Mouse (Mus musculus) liver, embryonic 16.5 days (tissue): Measurements from ENCODE around the gene Scaf1. TPM values are rescaled to one million over a fixed set of nuclear protein-coding genes. Genes with fewer than 3 reads are reported as not detected.
A peak's percentile ranks its signal among the peaks of the same experiment; 100 is the strongest.

ENCODE experiments used
- ATAC-seq: fragments of 200-750 bp; cut with Nextera tagmentation; 2 replicates; pipeline ENCODE4 v1.8.0; 2017; ENCODE audit warnings: low read depth, mild to moderate bottlenecking, moderate number of reproducible peaks, moderate library complexity
- H3K27ac ChIP-seq: fragments of 300-500 bp; sonication (generic); 2 replicates; pipeline ENCODE4 v1.5.1; 2014; ENCODE audit warnings: mild to moderate bottlenecking, low read length
- H3K27me3 ChIP-seq: fragments of 300-500 bp; sonication (generic); 2 replicates; pipeline ENCODE4 v1.6.1; 2014; ENCODE audit warnings: low read depth, low read length, mixed read lengths; ENCODE audit not compliant: control insufficient read depth, insufficient read depth
- H3K36me3 ChIP-seq: fragments of 300-500 bp; sonication (generic); 2 replicates; pipeline ENCODE4 v1.6.1; 2014; ENCODE audit warnings: mild to moderate bottlenecking; ENCODE audit not compliant: control insufficient read depth, insufficient read depth
- H3K4me1 ChIP-seq: fragments of 300-500 bp; sonication (generic); 2 replicates; pipeline ENCODE4 v1.6.1; 2014; ENCODE audit warnings: low read depth, low read length, mixed read lengths; ENCODE audit not compliant: control insufficient read depth
- H3K4me2 ChIP-seq: fragments of 300-500 bp; sonication (generic); 2 replicates; pipeline ENCODE4 v1.6.1; 2014; ENCODE audit warnings: low read depth, low read length, mixed read lengths
- H3K4me3 ChIP-seq: fragments of 300-500 bp; sonication (generic); 2 replicates; pipeline ENCODE4 v1.5.1; 2014; ENCODE audit warnings: low read depth, mild to moderate bottlenecking, low read length
- H3K9ac ChIP-seq: fragments of 300-500 bp; sonication (generic); 2 replicates; pipeline ENCODE4 v1.6.1; 2014; ENCODE audit warnings: low read depth, low read length
- H3K9me3 ChIP-seq: fragments of 300-500 bp; sonication (generic); replicated peaks from 2 replicates; pipeline ENCODE4 v1.6.1; 2016; ENCODE audit warnings: low read length; ENCODE audit not compliant: control insufficient read depth
- WGBS: fragments of 180-500 bp; shearing (Covaris S2); extraction: QIAGEN DNeasy Blood & Tissue Kit; methylation state at CpG from one replicate; pipeline ENCODE4 v1.1.7; 2014; ENCODE audit not compliant: insufficient replicate concordance; 5-methylcytosine and 5-hydroxymethylcytosine counted together
- polyA plus RNA-seq: library from polyadenylated mRNA; unstranded; fragments of >200 nt; fragmentation: Nextera tagmentation; extraction: Ambion mirVana; gene quantifications from 2 replicates; pipeline ENCODE4 v1.2.1, GENCODE M21; 2015

Scaf1 gene
- polyA plus RNA-seq, 1 experiment from 2014 or later, result 9.9 TPM

GRCm38 (mm10) chr7:45019031-45019571 is 2.9 kb upstream of the Scaf1 start:
- no peak overlapping the region for H3K4me3 ChIP-seq
- H3K36me3 ChIP-seq, result no peaks in the 10 kb centered on the region
- no peaks in the 10 kb centered on the region for H3K9me3 ChIP-seq
- H3K9ac ChIP-seq, result no peak overlapping the region
- WGBS, result 25% methylated on average over 8 of the region's 8 CpGs
- H3K27me3 ChIP-seq, result peaks cover 3% of the 10 kb centered on the region; the same call in 1 of the 2 replicates
- no peak for ATAC-seq
- no peak overlapping the region for H3K27ac ChIP-seq
- H3K4me1 ChIP-seq, result peaks cover 33% of the 10 kb centered on the region
- H3K4me2 ChIP-seq, result no peak overlapping the region

GRCm38 (mm10) chr7:45017242-45018061 is 1.3 kb upstream of the Scaf1 start, which contains the start of gene Rras:
Rras (plus strand) TSS chr7:45017961.
- peaks cover 3% of the 10 kb centered on the region for H3K36me3 ChIP-seq
- H3K9ac ChIP-seq, result peak within 1 kb of the TSS; percentile 99
- WGBS, result under 1% methylated on average over 32 of the region's 36 CpGs
- H3K4me2 ChIP-seq, result peak within 1 kb of the TSS; percentile 100
- peaks cover 3% of the 10 kb centered on the region; the same call in 1 of the 2 replicates for H3K27me3 ChIP-seq
- peaks cover 46% of the 10 kb centered on the region for H3K4me1 ChIP-seq
- no peaks in the 10 kb centered on the region for H3K9me3 ChIP-seq
- peak within 1 kb of the TSS; percentile 98 for H3K4me3 ChIP-seq
- ATAC-seq, result peak; percentile 83
- peak within 1 kb of the TSS; percentile 99 for H3K27ac ChIP-seq

- ATAC-seq, result no peak
- Histone ChIP-seq H3K9me3 (no peaks in the 10 kb centered on the region), H3K4me2 (peak overlapping the region; percentile 100), H3K36me3 (peaks cover 7% of the 10 kb centered on the region), H3K4me3 (peak overlapping the region; percentile 98), H3K9ac (peak overlapping the region; percentile 99), H3K27ac (peak overlapping the region; percentile 99), H3K4me1 (peaks cover 46% of the 10 kb centered on the region), H3K27me3 (peaks cover 3% of the 10 kb centered on the region; the same call in 1 of the 2 replicates)
- WGBS, result 2% methylated on average over 4 of the region's 4 CpGs
Observed at GRCm38 (mm10) chr7:45016761-45017160, 598 bp upstream of the Scaf1 start.

GRCm38 (mm10) chr7:45015344-45015956 is 713 bp downstream of the Scaf1 start:
- H3K27ac ChIP-seq, result peak overlapping the region; percentile 99
- H3K9ac ChIP-seq, result peak overlapping the region; percentile 99
- under 1% methylated on average over 20 of the region's 20 CpGs for WGBS
- no peaks in the 10 kb centered on the region for H3K9me3 ChIP-seq
- no peak for ATAC-seq
- H3K4me3 ChIP-seq, result peak overlapping the region; percentile 98
- H3K4me1 ChIP-seq, result peaks cover 46% of the 10 kb centered on the region
- H3K27me3 ChIP-seq, result peaks cover 3% of the 10 kb centered on the region; the same call in 1 of the 2 replicates
- peak overlapping the region; percentile 89 for H3K4me2 ChIP-seq
- H3K36me3 ChIP-seq, result peaks cover 12% of the 10 kb centered on the region

GRCm38 (mm10) chr7:45014096-45014451 is 2.1 kb downstream of the Scaf1 start:
- no peak for ATAC-seq
- H3K4me2 ChIP-seq, result no peak overlapping the region
- WGBS, result 91% methylated on average over 3 of the region's 3 CpGs
- H3K9me3 ChIP-seq, result no peaks in the 10 kb centered on the region
- peak overlapping the region; percentile 1; the same call in 1 of the 2 replicates for H3K9ac ChIP-seq
- H3K36me3 ChIP-seq, result peaks cover 18% of the 10 kb centered on the region
- peaks cover 2% of the 10 kb centered on the region; the same call in 1 of the 2 replicates for H3K27me3 ChIP-seq
- H3K4me1 ChIP-seq, result peaks cover 45% of the 10 kb centered on the region
- H3K27ac ChIP-seq, result no peak overlapping the region
- no peak overlapping the region for H3K4me3 ChIP-seq

- Histone ChIP-seq H3K4me1 (peaks cover 42% of the 10 kb centered on the region), H3K4me3 (no peak overlapping the region), H3K9me3 (no peaks in the 10 kb centered on the region), H3K9ac (0 out of 2 replicates have a peak overlapping the region, but pooled peaks have one; percentile 18), H3K36me3 (peaks cover 21% of the 10 kb centered on the region), H3K27me3 (no peaks in the 10 kb centered on the region; the same call in 1 of the 2 replicates), H3K4me2 (no peak overlapping the region), H3K27ac (peak overlapping the region; percentile 14; the same call in 1 of the 2 replicates)
- 89% methylated on average over 16 of the region's 16 CpGs for WGBS
- no peak for ATAC-seq
Observed at GRCm38 (mm10) chr7:45013366-45014095, 2.6 kb downstream of the Scaf1 start.

GRCm38 (mm10) chr7:45012824-45013223 is 3.3 kb downstream of the Scaf1 start:
- no peaks in the 10 kb centered on the region for H3K27me3 ChIP-seq
- H3K9me3 ChIP-seq, result no peaks in the 10 kb centered on the region
- H3K4me2 ChIP-seq, result no peak overlapping the region
- no peak for ATAC-seq
- no peak overlapping the region for H3K4me3 ChIP-seq
- no peak overlapping the region for H3K27ac ChIP-seq
- H3K4me1 ChIP-seq, result peaks cover 35% of the 10 kb centered on the region
- 0 out of 2 replicates have a peak overlapping the region, but pooled peaks have one; percentile 18 for H3K9ac ChIP-seq
- 68% methylated on average over 4 of the region's 4 CpGs for WGBS
- peaks cover 28% of the 10 kb centered on the region for H3K36me3 ChIP-seq

- Histone ChIP-seq H3K9me3 (no peaks in the 10 kb centered on the region), H3K4me1 (peaks cover 31% of the 10 kb centered on the region), H3K9ac (no peak overlapping the region), H3K36me3 (peaks cover 37% of the 10 kb centered on the region), H3K4me2 (no peak overlapping the region), H3K27me3 (no peaks in the 10 kb centered on the region), H3K4me3 (no peak overlapping the region), H3K27ac (no peak overlapping the region)
- no peak for ATAC-seq
- WGBS, result 92% methylated on average over 6 of the region's 6 CpGs
Observed at GRCm38 (mm10) chr7:45012011-45012410, 4.2 kb downstream of the Scaf1 start.
